Mouse (Mus musculus): ENCODE data around the gene Eid1. TPM values are rescaled to one million over a fixed set of nuclear protein-coding genes. Genes with fewer than 3 reads are reported as not detected.

The Eid1 gene
- polyA plus RNA-seq, 1 experiment: 52.8 TPM

DNA sequence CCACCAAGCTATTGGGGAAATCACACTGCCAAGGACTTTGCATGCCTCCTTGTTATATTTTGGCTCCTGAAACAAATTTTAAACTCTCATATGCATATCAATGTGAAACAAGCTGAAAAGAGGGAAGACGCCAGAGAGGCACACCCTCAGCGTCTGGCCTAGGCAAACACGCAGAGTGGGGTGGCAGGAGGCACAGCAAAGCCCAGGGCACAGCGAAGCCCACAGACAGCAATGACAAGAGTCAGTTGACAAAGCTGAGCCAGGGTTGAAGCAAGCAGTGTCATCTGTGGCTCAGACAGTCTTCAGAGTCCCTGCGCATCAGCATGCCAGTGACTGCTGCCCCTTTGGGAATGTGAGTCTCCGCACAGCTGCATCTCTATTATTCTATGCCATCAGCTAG, 28.0 kb upstream of the Eid1 start:
- 88% methylated on average over 6 of the region's 6 CpGs for WGBS
- TF ChIP-seq CTCF (IDR thresholded peaks at IDR 0.05; ENCODE audit: control insufficient read depth, insufficient read depth, low read length) (no peak), POLR2A (IDR thresholded peaks at IDR 0.05; ENCODE audit: borderline replicate concordance, control insufficient read depth, low read depth, low read length) (no peak)
- Histone ChIP-seq H3K4me1 (ENCODE audit: control insufficient read depth, insufficient read depth, low read length) (no peaks in the 10 kb centered on the region), H3K27ac (ENCODE audit: control insufficient read depth, insufficient read depth, low read depth, low read length, poor library complexity) (no peak overlapping the region), H3K4me3 (replicated peaks; ENCODE audit: control insufficient read depth, low read depth, low read length) (no peak overlapping the region)

DNA sequence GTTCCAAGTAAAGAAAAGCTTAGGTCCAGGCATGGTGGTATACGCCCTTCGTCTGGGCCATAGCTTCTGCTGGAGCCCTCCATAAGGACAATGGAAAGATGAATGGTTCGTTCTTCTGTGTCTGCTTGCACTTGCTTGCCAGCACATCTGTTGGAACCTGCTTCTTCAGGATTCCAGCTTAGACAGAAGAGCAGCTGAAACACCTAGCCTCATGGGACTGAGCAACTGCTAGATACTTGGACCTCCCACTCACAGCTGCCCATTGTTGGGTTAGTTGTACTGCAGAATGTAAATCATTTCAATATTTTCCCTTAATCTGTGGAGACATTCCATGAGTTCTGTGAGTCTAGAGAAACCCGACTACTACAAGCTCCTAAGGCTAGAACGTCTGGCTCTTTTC, 22.9 kb upstream of the Eid1 start:
- no peaks in the 10 kb centered on the region for H3K4me1 ChIP-seq (ENCODE audit: control insufficient read depth, insufficient read depth, low read length)
- H3K4me3 ChIP-seq (replicated peaks; ENCODE audit: control insufficient read depth, low read depth, low read length): no peak overlapping the region
- no peak overlapping the region for H3K27ac ChIP-seq (ENCODE audit: control insufficient read depth, insufficient read depth, low read depth, low read length, poor library complexity)
- TF ChIP-seq POLR2A (IDR thresholded peaks at IDR 0.05; ENCODE audit: borderline replicate concordance, control insufficient read depth, low read depth, low read length) (no peak), CTCF (IDR thresholded peaks at IDR 0.05; ENCODE audit: control insufficient read depth, insufficient read depth, low read length) (no peak)
- WGBS: 86% methylated on average over 5 of the region's 5 CpGs

DNA sequence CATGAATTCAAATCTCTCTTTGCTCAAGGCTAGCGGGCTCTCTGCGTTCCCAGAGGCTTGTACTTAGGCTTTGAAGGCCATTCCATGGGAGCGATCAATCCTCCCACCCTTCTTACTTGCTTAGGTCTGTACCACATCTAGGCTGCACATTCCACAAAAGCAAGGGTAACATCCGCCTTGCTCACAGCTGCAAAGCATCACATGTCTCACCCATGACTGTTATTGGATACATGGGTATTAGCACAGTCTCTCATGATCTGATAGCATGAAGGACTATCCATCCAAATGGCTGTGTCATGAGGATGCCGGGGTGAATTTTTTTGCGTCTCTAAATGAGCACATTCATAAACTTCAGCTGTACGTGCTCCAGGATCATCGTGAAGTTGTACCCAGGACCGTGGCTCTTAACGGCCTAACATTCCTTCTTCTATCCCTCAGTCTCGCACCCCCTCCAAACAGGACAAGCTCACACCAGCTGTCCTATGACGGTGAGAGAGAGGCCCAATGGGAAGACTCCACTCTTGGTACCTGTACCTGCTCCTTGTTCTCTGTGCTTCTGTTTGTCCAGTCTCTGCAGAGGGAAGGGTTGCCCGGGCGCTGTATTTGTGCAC, 22.0 kb upstream of the Eid1 start:
- WGBS: 91% methylated on average over 14 of the region's 14 CpGs

DNA sequence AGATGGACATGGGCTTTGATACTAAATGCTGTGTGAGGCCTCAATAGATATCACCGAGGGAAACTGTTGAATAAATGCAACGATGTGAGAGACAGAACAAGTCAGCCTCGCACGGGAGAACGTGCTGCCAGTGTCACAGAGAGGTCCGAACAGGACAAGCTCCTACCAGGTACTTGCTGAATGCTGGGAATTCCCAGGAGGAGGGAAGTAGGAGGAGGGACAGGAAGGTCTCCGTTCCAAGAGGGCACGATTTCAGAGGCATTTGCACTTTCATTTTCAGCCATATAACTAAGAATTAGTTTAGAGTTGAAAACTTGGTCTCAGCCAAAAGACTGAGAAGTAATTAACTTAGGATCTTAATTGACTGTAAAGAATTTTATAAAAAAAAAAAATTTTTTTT, 21.3 kb upstream of the Eid1 start:
- Histone ChIP-seq H3K27ac (ENCODE audit: control insufficient read depth, insufficient read depth, low read depth, low read length, poor library complexity) (no peak overlapping the region), H3K4me3 (replicated peaks; ENCODE audit: control insufficient read depth, low read depth, low read length) (no peak overlapping the region), H3K4me1 (ENCODE audit: control insufficient read depth, insufficient read depth, low read length) (no peaks in the 10 kb centered on the region)
- WGBS: 80% methylated on average over 8 of the region's 8 CpGs
- TF ChIP-seq POLR2A (IDR thresholded peaks at IDR 0.05; ENCODE audit: borderline replicate concordance, control insufficient read depth, low read depth, low read length) (no peak), CTCF (IDR thresholded peaks at IDR 0.05; ENCODE audit: control insufficient read depth, insufficient read depth, low read length) (no peak)

More for the DNA sequence above, 22.0 kb upstream of the Eid1 start:
- TF ChIP-seq POLR2A (IDR thresholded peaks at IDR 0.05; ENCODE audit: borderline replicate concordance, control insufficient read depth, low read depth, low read length): no peak
- no peak for TF ChIP-seq CTCF (IDR thresholded peaks at IDR 0.05; ENCODE audit: control insufficient read depth, insufficient read depth, low read length)
- H3K27ac ChIP-seq (ENCODE audit: control insufficient read depth, insufficient read depth, low read depth, low read length, poor library complexity): no peak overlapping the region
- no peaks in the 10 kb centered on the region for H3K4me1 ChIP-seq (ENCODE audit: control insufficient read depth, insufficient read depth, low read length)
- no peak overlapping the region for H3K4me3 ChIP-seq (replicated peaks; ENCODE audit: control insufficient read depth, low read depth, low read length)

DNA sequence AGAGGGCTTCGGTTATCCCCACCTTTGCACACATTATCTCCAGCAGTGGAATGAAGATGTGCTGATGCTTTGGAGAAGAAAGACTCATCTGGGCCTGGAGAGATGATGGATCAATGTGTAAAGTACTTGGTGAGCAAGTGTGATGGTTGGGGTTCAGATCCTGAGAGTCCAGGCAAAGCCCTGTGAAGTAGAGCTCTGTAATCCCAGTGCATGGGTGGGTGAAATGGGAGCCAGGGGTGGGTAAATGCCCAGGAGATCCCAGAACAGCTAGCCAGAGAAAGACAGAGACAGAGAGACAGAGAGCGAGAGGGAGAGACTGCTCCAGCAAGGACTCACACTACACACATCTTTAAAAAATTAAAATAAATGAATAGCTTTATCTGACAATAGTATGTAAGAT, 19.6 kb upstream of the Eid1 start:
- H3K4me3 ChIP-seq (replicated peaks; ENCODE audit: control insufficient read depth, low read depth, low read length): no peak overlapping the region
- no peaks in the 10 kb centered on the region for H3K4me1 ChIP-seq (ENCODE audit: control insufficient read depth, insufficient read depth, low read length)
- no peak for TF ChIP-seq CTCF (IDR thresholded peaks at IDR 0.05; ENCODE audit: control insufficient read depth, insufficient read depth, low read length)
- no peak for TF ChIP-seq POLR2A (IDR thresholded peaks at IDR 0.05; ENCODE audit: borderline replicate concordance, control insufficient read depth, low read depth, low read length)
- WGBS: 85% methylated on average over 2 of the region's 2 CpGs
- no peak overlapping the region for H3K27ac ChIP-seq (ENCODE audit: control insufficient read depth, insufficient read depth, low read depth, low read length, poor library complexity)

DNA sequence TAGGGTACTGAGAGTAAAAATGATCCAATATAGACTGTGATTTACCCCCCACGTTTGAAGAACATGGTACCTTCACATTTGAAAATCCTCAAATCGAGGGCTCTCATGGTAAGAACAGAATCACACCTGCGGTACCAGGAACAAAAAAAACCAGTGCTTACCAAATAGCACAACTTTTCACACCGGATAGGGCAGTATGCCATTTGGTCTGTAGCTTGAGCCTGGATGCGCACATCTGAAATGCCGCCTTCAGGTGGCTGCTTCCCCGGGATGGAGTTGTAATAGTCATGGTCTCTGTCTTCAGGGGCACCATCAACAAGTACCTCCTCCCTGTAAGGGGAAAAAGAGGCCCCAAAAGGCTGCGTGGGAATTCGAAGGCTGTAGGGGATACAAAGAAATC, 17.5 kb upstream of the Eid1 start:
- TF ChIP-seq CTCF (IDR thresholded peaks at IDR 0.05; ENCODE audit: control insufficient read depth, insufficient read depth, low read length) (no peak), POLR2A (IDR thresholded peaks at IDR 0.05; ENCODE audit: borderline replicate concordance, control insufficient read depth, low read depth, low read length) (no peak)
- Histone ChIP-seq H3K4me1 (ENCODE audit: control insufficient read depth, insufficient read depth, low read length) (no peaks in the 10 kb centered on the region; the same call in 1 of the 2 replicates), H3K27ac (ENCODE audit: control insufficient read depth, insufficient read depth, low read depth, low read length, poor library complexity) (no peak overlapping the region), H3K4me3 (replicated peaks; ENCODE audit: control insufficient read depth, low read depth, low read length) (no peak overlapping the region)
- WGBS: 84% methylated on average over 9 of the region's 9 CpGs

DNA sequence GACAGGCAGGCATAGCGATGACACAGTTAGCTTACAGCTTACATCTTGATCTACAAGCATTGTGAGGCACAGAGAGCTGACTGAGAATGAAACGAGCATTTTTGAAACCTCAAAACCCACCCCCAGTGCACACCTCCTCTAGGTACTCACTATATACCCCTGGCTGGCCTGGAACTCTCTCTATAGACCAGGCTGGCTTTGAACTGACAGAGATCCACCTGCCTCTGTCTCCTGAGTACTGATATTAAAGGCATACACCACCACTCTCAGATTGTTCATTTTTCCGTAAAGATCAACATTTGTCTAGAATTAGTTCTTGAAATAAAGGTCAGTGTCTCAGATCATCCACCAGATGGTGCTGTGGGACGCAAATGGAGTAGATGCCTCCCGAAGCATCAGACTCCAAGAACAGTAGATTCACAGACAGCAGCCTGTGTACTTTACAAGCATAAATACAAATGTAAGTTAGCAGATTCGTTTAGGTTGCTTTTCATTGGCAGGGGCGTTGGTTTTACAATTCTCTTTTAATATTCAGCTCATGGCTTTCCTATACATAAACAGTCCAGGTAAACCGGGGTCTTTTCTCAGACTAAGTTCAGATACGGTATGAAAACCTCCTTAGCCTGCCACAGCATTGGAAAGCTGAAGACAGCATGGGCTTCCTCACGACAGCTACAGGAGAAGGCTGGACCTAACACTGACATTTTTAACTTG, 12.9 kb upstream of the Eid1 start:
- Histone ChIP-seq H3K4me1 (ENCODE audit: control insufficient read depth, insufficient read depth, low read length) (peaks cover under 1% of the 10 kb centered on the region; the same call in 1 of the 2 replicates), H3K27ac (ENCODE audit: control insufficient read depth, insufficient read depth, low read depth, low read length, poor library complexity) (no peak overlapping the region), H3K4me3 (replicated peaks; ENCODE audit: control insufficient read depth, low read depth, low read length) (no peak overlapping the region)
- WGBS: 12% methylated on average over 10 of the region's 10 CpGs
- TF ChIP-seq CTCF (IDR thresholded peaks at IDR 0.05; ENCODE audit: control insufficient read depth, insufficient read depth, low read length) (peak; percentile 82), POLR2A (IDR thresholded peaks at IDR 0.05; ENCODE audit: borderline replicate concordance, control insufficient read depth, low read depth, low read length) (no peak)

DNA sequence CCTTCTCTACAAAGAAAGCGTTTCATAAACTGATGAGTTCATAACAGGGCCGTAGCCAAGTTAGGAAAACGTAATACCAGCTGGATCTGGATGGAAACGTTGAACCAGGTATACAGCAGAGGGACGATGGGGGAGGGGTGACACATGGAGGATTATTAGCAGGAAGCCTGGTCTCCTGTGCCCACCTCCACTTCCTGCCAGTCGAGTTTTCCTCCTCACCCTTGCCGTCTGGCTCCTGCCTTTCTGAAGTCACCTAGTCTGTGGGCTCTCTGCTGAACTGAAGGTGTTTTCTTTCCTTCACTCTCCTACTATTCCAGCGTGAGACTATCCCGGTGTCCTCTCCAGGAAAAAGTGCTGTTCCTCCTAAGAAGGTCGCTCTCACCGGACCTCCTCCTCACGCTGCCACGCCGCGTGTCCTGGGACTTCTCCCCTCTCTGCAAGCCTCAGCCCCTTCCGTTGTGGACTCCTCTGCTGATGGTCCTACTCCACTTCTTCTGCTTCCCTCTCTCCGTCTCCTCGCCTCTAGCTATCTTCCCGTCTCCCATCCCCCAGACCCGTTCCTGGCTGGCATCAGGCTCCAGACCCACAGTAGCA, 12.3 kb upstream of the Eid1 start:
- H3K4me1 ChIP-seq (ENCODE audit: control insufficient read depth, insufficient read depth, low read length): peaks cover 1% of the 10 kb centered on the region; the same call in 1 of the 2 replicates
- no peak overlapping the region for H3K27ac ChIP-seq (ENCODE audit: control insufficient read depth, insufficient read depth, low read depth, low read length, poor library complexity)
- TF ChIP-seq POLR2A (IDR thresholded peaks at IDR 0.05; ENCODE audit: borderline replicate concordance, control insufficient read depth, low read depth, low read length) (no peak), CTCF (IDR thresholded peaks at IDR 0.05; ENCODE audit: control insufficient read depth, insufficient read depth, low read length) (no peak)
- no peak overlapping the region for H3K4me3 ChIP-seq (replicated peaks; ENCODE audit: control insufficient read depth, low read depth, low read length)
- 44% methylated on average over 20 of the region's 20 CpGs for WGBS
